Mouse (Mus musculus) right cerebral cortex, postnatal 10 days (tissue): ENCODE measurements at regions not wholly inside any gene's neighbourhood (a gene's known extent, or its start where the extent isn't known, plus 50 kb on each side); places are given as distances from the start of the nearest gene placed in this dataset.

Experiments used
- DNase-seq, 2 experiments: peaks; one replicate each; pipeline ENCODE4 v3.0.0; 2021; ENCODE audit warnings: low spot score in 2 of 2

DNA sequence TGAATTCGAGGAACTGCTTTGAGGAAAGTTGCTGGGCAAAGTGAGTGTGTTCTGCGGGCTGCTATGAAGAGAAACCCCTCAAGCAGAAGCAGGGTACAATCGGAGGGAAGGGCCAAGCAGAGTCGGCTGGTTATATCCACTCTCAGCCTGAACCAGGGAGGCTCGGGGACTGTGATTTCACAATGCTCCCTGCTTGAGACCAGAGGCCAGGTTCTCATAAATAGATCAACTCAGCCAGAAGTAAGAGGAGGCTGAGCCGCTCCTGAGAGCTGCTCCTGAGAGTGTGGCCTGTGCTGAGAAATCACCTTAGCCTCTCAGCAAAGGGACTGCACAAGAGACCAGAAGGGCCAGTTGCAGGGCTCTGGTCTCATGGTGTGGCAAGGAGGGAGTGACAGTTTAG, 149.6 kb downstream of the Tfap2c start:
- no peak for DNase-seq

DNA sequence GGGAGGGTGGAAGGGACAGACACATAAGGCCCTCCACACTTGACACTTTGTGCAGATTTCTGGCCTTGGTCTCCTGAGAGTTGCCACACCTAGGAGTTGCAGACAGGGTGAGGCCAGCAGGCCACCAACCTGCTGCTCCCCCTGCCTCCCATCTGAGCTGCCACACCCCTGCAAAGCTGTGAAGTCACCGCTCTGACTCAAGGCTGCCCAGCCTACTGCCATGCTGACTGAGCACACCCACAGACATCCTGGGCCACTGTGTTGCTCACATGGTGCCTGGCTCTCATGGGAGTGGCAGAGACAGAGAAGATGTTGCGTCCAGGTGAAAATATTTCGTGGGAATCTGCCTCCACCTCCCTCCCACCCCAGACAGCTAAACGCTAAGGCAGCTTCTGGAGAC, 150.3 kb downstream of the Tfap2c start:
- no peak for DNase-seq

DNA sequence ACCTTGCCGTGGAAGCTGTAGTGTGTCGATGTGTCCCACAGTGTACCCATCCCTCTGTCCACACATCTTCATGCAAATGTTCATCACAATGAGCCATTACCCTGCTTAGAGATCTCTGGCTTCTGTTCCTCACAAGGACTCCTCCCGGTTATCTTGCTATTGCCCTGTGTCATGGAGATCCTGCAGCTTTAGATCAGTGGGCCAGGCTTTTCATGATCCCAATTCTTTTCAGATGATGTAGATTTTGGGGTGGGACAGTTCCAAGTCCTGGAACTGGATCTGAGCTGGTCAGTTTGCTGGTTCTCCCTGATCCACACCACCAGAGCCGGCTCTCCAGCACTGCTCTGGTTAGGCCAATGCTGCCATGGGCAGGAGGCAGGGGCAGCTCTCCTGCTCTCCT, 161.2 kb downstream of the Tfap2c start:
- no peak for DNase-seq

DNA sequence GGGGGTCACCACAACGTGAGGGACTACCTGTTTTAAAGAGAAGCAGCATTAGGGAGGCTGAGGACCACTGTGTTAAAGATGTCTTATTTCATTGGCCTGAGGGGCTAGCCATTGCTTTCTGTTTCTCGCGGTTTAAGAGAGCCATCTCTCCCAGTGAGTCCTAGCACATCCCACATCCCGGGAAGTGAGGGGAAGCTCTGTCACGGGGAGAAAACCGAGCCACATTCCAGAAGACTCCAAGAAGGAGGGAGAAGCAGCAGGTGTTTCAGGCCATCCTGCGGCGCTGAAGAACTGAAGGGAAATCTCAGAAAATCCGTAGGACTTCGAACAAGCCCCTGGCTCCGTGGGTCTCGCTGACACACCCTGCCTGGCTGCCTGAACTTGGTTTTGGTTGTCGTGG, 177.3 kb downstream of the Tfap2c start:
- no peak for DNase-seq

DNA sequence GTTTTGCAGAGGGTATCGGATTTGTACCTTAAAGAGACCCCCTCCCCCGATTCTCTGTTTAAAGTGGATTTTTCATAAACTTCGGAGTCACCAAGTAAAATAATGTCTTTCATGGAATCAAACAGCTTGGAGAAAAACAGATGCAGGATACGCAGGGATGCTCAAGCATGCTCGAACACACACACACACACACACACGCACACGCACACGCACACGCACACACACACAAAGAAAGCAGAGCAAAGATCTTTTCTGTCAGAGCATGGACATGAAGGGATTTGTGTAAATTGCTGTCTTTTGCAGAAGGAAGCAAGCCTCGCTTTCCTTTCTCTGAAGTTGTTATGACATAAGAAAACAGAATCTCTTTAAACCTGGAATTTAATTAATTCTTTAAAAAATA, 178.2 kb downstream of the Tfap2c start:
- no peak for DNase-seq

DNA sequence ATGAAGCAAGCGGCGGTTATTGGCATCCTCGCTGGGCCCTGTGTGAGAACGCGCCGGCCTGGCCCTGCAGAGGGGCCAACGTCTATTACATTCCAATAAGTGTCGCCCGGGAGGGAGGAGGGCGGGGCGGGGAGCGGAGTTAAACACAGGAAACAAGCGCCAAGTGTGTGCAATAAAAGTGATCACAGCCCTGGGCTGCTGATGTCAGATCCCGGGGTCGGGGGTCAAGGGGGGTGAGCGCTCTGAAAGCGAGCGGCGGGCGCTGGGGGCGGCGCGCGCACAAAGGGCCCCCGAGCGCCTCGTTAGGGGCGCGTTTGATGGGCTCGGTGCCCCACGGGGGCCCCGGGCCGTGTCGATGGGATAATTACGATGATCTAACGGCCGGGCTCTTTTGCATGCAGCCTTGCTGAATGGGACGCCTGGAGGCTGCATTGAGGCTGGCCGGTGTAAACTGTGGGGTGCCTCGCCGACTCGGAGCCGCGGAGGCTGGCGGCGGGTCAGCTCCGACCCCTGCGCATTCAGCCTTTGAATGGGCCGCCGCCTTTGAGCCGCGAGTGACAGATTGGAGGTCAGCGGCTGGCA, 178.9 kb downstream of the Tfap2c start:
- DNase-seq = peak; percentile 50 to 57

DNA sequence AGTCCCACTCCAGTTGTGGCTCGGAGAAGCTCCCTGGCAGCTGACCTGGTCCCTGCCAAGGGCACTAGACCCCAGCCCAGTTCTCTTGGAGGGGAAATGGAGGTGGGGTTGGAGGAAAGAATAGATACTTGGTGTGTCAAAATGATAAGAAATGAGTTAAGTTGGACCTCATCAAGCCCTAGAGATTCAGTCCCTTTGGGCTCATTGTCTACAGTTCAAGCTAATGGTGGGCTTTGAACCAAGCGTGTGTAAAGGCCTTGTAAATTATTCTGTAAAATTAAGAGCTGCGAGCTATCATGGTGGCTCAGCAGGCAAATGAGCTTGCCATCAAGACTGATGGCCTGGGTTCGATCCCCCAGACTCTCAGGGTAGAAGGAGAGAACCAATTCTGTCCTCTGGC, 179.8 kb downstream of the Tfap2c start:
- DNase-seq = no peak

DNA sequence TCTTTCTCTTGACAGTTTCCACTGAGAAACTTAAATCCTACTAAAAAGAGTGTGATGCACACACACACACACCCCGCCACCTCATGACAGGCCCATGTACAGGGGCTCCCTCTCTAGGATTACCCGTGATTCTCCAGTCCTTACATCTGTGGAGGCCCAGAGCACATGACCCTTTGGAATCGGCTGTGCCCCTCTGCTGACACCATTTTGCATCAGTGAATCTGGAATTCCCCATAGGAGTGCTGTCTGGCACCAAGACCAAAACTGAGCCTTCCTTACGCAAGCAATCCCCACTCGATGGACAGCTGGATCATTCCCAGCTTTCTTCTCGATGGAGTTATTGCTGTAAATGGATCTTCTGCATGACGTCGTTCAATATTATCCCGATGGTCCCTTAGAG, 180.3 kb downstream of the Tfap2c start:
- DNase-seq = no peak

DNA sequence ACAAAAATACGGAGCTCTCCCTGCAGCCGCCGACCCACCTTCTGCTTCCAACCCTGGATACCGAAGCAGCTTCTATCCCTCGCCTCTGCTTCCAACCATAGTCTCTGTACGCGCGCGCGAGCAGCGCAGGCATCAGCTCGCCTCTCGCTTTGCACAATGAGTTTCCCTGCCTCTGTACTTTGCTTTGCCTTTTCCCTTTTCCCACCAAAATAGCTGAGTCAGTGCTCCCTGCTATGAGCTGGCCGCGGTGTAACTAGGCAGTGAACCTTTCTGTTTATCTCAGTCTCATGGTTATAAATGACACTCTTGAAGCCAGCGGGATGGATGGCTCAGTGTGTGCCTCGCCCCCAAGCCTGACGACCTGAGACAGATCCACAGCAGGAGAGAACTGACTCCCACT, 182.0 kb downstream of the Tfap2c start:
- peak in 1 of 2 experiments; percentile 29 for DNase-seq

DNA sequence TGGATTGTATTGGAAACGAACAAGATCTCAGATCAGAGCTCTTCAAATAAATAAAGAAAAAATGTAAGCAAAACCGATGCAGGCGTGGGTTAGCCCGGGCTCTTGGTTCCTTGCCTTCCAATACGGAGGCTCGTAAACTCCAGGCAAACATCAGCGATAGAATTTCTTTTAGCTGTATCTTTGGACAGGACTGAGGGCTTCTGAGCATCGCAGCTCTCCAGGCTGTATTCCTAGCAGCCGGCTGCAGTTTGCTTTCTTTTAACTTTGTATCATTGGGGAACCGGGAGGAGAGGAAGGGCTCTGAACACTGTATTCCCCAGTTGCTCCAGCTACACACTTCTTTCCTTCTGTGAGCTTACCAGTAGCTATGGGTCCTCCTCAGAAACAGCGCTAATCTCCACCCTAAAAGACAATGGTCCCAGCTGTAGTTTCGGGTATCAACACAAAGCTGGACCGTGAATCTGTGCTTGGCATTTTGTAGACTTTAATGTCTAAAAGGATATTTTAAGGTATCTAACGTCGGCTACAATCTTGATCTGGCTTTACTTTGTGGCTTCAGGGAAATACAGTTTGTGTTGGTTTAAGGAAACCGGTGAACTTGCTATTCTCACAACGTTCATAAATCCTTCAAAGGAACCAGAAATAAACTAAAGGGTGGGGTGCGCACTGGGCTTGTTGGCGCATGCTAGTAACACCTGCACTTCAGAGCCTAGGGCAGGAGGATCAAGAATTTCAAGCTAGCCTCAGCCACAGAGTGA, 183.2 kb downstream of the Tfap2c start:
- DNase-seq = no peak

DNA sequence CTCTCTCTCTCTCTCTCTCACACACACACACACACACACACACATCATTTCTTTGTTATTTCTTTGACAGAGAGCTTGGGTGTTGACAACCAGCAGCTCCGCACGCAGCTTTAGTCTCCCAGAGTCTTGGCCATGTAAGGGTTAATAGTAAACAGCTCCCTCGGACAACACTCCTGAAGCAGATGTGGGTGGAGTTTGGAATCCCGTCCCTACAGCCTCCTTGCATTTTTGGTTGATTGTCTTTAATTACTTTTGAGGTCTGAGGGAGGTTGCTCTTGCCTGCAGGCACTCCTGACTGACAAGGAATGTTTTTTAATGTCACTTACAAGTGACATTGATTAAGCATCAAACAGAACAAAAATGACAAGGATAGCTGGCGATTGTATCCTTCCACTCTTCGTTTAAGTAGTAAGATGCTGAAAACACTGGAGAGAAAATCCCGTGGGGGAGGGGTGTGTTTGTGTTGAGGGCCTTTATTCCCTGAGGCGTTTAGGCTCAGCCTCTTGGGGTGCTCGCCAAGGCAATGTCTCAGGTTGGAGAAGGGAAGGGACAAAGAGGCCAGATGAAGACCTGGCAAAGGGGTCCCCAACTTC, 184.1 kb downstream of the Tfap2c start:
- no peak for DNase-seq

DNA sequence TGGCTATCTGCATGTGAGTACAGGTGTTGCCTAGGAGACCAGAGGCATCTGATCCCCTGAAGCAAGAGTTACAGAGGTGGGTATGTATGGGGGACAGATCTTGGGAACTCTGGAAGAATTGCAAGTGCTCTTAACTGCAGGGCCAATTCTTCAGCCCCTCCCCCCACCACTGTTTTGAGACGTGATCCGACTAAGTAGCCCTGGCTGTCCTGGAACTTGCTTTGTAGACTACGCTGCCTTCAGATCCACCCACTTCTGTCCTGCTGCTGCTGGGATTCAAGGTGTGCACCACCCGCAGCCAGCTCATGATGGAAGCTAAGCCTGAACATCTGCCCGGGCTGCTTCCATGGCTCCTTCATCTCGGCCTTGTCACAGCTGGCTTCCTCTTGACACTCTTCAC, 186.2 kb downstream of the Tfap2c start:
- DNase-seq = no peak

DNA sequence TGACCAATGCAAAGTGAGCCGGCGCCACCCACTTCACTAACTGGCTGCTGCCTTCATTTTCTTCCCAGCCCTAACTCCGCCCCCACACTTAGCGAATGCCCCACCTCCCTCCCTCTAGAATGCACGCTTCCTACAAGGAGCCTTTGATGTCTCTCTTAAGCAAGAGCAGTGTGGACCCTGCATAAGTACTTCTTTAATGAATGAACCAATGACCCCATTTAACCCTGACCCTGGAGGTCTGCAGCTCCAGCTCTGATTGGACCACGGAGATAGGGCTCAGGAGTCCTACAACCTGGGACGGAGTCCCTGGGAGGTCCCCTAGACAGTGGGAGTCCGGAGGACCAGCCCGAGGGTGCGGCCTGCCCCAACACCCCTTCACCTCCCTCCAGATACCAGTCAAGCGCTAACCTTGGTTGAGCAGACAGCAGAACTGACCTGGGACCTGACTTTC, 189.7 kb downstream of the Tfap2c start:
- no peak for DNase-seq

DNA sequence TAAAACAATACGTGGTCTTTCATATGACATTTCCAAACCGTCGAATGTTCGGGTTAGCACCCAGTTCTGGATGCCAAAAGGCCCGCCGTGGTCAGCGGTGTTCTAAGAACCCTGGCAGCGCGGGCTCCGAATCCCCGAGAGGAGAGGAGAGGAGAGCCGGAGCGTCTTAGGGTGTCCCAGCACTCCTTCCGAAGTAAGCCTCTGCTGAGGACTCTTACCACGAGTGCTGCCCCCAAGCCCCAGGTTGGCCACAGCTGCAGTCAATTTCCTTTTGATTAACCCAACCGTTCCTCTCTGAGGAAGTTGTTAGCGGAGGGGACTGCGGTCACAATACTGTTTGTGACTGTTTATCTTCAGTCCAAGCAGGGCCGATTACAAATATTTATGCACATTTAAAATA, 190.1 kb downstream of the Tfap2c start:
- no peak for DNase-seq

DNA sequence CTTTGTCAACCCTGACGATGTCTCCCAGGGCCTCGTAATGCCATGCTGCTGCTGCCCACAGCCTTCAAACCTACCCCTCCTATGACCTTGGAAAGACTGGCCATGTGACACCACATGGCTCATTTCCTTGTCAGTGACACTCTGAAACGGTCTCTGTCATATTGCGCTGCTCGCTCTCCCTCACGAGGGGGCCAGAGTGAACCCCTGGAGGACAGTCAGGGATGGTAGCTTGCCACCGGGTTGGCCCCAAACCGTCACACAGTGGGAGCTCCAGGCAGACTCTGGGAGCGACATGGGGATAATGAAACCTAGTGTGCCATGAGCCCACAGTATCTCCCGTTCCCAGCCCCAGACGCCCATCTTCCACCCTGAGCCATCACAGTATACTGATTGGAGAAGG, 188.8 kb downstream of the Bmp7 start:
- DNase-seq = no peak

DNA sequence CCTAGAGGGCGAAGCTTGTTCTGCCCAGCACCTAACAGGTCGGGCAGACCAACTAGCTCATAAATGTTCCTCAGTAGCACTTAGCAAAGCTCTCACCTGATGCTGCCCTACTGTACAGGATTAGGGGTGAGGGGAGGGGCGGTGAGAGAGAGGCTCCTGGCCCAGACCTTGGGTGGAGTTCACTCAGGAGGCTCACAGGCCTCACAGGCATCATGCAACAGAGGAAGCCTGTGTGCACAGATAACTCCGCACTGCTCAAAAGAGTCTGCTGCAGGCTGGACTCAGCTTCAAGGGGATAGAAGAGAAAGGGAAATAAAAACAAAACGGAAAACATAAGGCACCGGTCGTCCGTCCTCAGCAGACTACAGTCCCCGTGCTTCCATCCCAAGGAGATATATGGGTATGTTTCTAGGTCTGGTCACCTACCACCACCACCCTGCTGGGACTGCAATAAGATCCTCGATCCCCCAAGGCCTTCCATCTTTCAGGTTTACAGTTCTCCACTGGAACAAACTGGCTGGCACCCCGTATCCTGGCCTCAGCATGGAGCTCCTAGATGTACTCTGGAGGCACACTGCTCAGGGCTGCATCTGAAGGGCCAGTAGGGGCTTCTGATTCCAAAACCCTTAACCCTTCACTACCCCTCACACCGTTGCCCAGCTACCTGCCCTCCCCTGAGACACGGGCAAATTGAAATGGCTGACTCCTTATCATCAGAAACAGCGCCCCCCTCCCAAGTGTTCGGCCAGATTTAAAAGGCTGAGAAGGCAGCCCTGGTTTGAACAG, 184.2 kb downstream of the Bmp7 start:
- DNase-seq = no peak

DNA sequence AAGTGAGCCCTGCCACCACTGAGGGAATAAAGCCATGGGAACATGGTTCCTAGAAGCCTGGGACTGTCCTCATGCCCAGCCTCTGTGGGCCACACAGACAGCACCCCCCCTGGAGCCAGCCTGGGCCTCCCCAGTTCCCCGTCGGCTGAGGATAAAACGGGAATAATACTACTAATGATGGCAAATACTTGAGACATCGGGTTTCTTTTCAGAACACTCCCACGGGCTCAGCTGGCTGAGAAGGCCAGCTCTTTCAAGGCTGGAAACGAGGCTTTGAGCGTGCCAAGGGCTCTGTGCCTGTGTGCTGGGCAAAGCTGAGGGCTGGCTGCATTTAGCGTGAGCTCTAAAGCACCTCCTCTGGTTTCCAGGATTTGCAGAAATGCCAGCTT, 183.7 kb downstream of the Bmp7 start:
- peak; percentile 70 to 72 for DNase-seq

DNA sequence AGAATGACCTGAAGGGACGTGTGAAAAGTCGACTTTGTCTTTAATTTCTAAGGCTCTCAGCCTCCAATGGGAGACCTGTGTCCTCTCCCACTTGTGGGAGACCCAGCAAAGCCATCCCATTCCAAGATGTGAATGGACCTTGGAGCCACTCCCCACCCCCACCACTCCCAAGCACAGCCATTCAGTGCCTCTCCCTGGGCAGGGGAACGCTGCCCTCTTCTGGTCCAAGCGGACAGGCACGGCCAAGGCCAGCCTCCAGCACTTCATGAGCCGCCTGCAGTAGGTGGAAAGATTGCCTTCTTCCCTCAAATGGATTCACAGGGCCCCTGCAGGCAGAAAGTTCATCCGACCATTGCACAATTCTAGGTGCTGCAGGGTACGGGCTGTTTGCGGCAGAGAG, 181.6 kb downstream of the Bmp7 start:
- DNase-seq = peak; percentile 45 to 65

DNA sequence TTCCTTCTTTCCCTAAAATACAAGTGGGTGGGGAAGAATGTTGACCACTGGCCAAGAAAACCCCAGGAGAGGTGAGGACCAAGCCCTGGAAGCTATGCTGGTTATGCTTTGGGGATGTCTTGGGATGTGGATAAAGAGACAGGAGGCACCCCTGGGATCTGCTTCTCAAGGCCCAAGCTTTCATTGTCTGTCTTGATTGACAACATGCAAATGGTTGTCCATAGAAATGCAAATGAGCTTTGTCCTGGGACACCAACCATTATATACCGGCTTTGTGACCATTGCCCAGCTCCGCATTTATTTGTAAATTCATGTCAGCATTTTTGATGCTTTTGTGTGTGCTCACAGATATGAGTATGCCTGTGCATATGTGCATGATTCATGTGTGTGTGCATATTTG, 174.9 kb downstream of the Bmp7 start:
- DNase-seq = no peak

DNA sequence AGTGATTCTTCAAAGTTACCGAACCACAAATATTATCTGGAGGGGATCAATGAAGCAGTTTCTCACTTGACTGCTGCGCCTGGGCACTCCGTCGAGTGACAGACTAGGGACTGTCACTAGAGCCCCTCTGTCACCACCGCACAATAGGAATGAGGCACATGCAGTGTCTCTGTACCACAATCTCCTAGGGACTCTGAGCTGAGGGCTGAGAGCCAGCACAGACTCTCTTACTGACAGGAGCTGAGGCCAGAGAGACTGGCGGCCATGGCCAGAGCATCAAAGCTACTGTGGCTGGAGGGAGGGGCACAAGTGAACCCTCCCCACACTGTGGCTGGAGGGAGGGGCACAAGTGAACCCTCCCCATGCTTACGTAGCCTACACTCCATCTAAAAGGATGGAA, 173.7 kb downstream of the Bmp7 start:
- DNase-seq = no peak

DNA sequence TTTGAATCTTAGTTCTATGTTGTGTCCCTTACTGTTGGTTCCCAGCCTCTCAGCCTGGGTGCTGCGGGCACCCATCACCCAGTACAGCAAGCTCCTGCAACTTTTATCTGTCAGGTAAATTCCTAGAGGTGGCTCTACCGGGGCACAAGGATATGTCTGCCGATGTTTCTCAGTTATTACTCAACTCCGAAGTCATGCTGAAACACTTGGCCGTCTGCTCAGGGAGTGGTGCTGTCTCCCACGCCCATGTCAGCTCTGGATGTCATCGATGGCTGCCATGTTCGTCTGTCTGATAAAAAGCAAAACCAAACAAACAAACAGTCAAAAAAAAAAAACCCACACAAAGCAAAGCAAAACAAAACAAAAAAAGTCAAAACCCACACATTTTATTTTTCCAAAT, 171.4 kb downstream of the Bmp7 start:
- no peak for DNase-seq

DNA sequence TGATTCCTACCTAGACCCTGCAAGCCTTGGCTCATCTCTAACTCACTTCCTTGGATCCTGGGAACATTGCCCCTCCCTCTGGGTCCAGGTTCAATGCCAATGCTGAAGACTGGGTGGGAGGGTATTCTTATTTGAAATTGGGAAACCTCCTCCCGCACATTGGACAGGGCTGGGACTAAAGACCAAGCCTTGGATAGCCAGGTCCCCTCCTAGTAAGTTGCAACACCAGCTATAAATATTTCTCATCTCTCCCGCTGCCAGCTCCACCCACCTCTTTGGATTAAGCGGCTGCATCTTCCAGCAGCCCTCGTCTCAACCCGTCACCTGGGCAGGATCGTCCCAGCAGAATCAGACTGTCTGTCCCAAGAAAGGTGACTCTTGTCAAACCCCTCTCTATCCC, 170.1 kb downstream of the Bmp7 start:
- no peak for DNase-seq

DNA sequence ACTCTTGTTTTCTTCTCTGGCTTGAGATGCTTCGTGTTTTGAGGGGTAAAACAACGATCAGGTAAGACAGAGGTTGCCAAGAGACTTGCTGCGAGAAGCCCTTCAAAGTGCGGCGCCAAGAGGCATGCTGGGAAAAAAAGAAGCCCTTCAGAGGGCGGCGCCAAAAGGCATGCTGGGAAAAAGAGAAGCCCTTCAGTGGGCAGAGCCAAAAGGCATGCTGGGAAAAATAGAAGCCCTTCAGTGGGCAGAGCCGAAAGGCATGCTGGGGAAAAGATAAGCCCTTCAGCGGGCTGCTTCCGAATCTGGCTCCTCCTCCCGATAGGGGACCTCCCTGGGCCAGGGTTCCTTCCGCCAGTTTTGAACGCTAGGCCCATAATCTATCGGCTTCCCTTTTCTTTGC, 169.5 kb downstream of the Bmp7 start:
- no peak for DNase-seq
